Mouse (Mus musculus) gastrocnemius, postnatal 25 days (tissue): Measurements from ENCODE around the gene Cd300e. TPM values are rescaled to one million over a fixed set of nuclear protein-coding genes. Genes with fewer than 3 reads are reported as not detected.

Experiments used
- DNase-seq: peaks from one replicate; pipeline ENCODE4 v3.0.0; 2022
- long read RNA-seq, 2 experiments: library from polyadenylated mRNA; stranded (forward); transcript quantifications; one replicate each; pipeline ENCODE4 v2.0.0; 2021
- total RNA-seq, 2 experiments: library from RNA; stranded (reverse); gene quantifications; 1 replicate in 1 of 2; 2 replicates in 1 of 2; pipeline ENCODE4 v1.2.3; 2021

The Cd300e gene
- not detected for total RNA-seq
- long read RNA-seq, experiment 1, partial matches to known transcripts, result 1 of 1 reads
- long read RNA-seq, experiment 1, other reads (novel, unspliced or antisense), result 0 of 1 reads
- long read RNA-seq, experiment 2, result 0 reads

DNA sequence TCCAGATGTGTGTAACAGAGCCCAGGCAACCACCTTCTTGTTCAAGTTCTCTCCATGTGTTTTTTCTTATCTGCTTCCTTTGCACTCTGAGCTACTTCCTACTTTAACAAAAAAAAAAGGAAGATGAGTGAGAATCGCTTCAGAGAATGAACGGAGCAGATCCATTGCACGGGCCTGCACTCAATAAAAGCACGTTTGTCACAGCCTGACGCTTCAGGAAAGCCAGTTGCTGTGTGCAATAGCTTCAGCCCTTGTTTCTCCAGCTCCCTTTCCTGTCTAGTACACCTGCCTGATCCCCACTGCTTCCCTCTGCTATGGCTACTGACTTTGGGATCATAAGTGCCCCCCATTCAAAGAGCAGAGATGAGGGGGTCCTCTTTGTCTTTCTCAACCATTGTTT, at the start of gene Cd300e:
Cd300e (minus strand) TSS at position 101 of the 400 bp plus-strand sequence.
- no peak for DNase-seq

DNA sequence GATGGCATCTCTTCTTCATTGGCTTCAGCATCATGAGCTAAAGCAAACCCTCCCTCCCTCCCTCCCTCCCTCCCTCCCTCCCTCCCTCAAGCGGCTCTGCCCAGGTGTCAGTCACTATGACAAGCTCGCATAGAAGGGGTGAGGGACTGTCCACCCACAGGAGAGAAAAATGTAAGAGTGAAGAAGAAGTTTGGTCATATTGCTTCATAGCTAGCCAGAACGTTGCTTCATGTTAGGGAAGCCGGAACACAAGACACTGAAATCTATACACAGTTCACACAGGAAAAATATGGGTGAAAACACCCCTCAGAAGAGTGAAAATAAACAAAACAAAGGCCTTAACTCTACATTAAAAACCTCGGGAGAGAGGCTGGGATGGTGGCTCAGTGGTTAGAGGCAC, 48.3 kb upstream of the Cd300e start:
- no peak for DNase-seq

DNA sequence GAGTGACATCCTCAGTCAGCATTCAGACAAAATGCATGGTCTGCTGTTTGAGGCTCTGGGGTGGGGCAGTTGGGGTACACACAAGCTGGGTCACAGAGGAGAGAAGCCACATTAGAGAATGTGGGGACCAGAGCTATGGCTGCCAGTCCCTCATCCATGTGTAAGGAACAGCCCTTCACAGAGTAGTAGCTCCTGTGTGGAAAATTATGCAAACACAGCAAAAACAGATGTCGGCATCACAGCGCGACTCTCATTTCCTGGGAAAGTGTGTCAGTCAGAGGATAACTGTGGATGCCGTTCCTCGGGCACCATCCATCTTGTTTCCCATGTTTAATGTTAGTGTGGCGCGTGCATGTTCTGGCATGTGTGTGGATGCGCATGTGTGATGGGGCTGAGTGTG, 46.2 kb upstream of the Cd300e start:
- no peak for DNase-seq

DNA sequence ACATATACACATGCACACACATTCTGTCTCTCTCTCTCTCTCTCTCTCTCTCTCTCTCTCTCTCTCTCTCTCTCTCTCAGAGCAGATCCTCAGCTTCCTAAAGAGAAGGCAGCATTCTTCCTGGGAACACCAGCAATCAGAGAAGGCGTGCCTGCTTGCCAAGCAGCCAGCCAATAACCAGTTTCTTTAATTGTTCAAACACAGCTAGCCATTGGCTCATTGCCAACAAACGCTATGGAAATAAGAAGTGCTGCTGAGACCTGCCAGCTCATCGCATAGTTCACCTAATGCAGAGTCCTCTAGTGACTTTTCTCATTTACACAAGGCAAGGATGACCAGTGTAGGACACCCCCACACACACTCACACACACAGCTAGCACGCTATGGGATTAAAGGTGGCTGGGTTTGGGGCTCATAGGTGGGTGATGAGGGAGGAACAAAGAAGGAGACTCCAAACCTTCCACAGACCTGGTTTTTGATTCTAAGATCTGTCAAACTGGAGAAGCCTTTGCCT, 45.5 kb upstream of the Cd300e start:
- DNase-seq, result no peak

DNA sequence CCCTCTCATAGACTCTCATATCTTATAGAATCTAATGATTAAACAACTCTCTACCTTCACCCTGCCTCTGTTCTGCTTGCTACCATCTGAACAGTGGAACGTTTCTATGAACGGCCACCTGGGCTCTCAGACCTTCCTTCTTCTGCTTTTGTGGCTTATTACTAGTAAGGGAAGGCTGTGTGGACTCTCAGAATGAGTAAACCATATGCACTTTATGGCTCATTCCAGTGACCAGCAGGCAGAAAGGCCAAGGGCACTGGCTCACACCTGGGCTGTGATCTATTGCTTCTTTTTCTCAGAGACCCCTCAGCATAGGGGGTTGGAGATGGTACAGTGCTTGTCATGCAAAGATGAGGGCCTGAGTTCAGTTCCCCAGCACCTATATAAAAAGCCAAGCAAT, 44.7 kb upstream of the Cd300e start:
- DNase-seq, result no peak

DNA sequence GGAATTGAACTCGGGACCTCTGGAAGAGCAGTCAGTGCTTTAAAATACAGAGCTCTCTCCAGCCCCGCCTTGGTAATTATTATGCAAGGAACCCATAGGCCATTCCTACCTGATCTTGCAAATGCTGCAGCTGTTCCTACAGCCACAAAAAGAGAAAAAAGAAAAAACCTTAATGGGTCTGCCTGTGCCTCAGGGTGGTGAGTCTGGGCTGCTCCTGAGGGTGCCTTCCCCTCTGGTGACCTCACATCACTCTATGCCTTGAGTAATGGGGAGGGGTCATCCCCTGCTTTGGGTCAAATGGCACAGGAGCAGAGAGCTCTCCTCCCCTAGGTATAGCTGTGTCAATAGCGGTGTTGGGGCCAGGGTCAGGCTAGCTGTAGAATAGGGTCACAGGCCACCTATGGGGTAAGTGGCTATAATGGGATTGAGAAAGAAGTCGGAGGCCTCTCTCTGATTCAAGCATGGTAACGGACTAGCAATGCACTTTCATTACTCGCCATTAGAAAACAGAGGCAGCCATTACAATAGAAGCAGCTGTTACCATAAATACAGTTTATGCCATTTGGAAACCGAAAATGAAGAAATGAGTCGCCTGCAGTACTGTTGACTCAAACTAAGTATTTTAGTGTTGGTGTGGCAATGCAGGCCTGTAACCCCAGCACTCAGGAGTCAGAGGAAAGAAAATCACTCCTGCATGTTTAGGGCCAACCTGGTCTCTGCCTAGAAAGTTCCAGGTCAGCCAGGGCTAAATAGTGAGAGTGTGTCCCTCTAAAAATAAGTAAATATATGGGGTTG, 43.0 kb upstream of the Cd300e start:
- no peak for DNase-seq

DNA sequence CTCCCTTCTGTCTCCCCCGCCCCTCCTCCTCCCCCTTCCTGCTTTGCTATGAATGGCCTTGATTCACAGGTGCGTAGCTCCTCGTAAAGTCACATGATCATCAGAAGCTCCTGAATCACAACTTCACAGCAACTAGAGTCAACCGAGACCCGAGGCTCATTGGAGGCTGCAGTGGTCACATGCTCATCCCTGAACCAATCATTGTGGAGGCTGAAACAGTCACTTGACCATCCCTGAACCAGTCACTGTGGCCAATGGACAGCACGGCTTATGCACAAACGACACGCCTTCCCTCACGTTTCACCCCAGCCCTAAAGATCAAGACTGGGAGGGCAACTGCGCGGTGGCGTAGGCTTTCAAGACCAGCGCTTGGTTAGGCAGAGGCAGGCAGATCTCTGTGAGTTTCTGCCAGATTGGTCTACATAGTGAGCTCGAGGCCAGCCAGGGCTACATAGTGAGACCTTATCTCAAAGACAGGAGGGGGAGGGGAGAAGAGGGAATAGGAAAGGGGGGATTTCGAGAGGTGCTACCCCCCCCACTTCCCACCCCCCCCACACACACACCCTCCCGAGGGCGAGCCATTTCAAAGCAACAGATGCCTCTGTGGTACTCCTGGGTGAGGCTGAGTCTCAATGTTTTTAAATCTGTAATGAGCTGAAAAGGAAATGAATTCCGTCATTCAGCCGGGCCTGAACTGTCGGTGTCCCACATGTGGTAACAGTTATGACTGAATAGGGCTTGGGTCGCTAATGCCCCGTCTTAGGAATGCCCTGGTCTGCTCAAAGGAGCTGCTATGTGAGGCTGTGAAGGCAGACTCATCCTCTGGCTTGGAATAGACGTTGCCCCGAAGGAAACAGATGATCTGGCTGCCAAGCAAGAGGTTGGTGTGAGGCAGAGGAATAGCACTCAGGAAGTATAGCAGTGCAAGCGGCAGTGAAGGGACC, 41.8 kb upstream of the Cd300e start:
- DNase-seq, result no peak

DNA sequence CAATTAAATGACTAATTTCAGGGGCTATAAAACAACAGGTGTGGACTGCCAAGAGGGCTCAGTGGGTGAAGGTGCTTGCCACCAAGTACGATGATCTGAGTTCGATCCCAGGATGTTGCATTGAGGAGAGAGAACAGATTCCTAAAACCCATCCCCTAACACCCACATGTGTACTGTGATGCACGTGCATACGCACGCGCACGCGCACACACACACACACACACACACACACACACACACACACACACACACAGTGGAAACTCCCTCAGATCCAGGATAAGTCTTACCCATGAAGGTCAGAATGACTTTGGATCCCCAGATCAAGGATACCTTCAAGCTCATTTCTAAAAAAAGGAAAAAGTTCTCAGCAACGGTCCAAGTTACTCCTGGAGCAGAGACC, 40.1 kb upstream of the Cd300e start:
- DNase-seq, result no peak

DNA sequence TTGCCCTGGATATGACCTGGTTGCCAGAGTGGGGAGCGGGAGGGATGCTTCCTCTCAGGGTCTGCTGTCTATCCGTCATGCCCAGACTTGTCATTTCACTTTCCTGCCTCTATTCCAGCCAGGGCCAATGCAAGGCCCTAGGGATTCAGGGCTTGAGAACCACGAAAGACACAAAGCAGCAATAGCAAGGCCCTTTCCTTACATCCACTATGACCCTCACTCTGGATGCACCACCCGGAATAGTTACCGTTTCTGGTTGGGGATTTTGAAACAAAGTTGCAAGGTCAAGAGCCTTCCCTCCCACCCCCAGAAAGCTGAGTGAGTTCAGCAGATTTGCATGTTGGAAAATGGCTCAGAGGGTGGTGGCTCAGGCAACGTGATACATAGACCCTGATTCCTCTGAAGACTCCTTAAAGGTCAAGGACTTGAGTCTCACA, 39.7 kb upstream of the Cd300e start:
- no peak for DNase-seq

DNA sequence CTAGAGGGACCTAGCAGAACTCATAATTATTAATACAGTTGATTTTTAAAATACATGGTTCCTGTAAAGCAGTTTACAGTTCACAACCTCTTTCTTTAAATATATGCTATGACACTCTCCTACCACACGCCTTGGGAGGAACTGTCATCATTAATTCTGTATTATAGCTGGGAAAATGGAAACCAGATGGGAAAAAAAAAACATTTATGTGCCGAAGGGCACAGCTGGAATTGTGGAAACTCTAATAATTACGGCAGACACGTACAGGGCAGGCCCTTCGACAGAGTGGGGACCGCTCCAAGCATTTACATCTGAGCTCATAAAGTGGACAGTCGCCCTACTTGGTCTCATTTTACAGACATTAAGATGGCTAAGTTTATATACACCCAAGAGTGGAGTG, 38.8 kb upstream of the Cd300e start:
- DNase-seq, result no peak

DNA sequence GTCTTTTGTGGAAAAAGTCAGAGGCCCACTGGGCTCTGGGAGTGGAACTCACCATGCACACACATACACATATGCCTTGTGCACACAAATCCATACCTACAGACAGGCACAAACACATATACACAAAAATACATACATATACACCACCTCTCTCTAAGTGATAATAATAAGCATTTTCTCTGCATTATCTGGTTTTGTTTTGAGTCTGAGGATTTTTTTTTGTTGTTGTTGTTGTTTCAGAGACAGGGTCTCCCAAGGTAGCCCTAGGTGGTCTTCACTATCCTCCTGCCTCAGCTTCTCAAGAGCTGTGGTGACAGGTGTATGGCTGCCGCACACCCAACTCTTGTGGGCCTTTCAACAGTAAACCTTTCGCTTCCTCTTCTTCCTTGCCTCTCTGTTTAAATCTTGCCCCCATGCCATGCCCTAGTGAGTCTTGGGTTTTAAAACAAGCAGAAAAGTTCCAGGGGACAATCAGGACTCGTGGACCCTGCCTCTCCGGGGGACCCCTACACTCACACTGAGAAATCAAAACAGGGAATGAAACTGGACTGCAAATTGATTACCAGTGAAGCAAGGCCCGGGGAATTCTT, 38.1 kb upstream of the Cd300e start:
- no peak for DNase-seq

DNA sequence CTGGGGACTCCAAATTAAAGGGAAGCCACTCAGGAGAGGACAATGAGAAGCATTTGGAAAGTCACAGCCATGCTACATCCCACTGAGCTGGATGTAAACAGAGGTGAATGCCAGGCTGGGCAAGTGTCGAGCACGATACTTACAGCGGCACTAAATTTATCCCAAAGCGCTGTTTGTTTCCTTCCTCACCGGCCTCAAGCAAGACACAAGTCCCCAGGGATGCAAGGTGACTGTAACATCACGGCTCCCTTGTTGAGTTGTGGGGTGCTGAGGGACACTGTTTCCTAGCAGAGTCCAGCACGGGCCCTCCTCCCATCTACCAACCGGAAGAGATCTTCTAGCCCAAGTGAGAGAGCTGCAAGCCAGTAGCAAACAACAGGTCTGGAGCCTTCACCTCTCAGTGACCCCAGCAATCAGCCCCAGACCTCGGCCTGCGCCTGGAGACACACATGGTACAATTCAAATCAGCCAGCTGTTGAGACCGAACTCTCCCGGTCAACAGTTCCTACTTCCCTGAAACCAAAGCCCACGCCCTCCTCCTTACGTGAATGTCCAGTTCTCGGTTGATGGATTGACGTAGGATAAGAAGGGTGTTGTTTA, 37.4 kb upstream of the Cd300e start:
- DNase-seq, result no peak

DNA sequence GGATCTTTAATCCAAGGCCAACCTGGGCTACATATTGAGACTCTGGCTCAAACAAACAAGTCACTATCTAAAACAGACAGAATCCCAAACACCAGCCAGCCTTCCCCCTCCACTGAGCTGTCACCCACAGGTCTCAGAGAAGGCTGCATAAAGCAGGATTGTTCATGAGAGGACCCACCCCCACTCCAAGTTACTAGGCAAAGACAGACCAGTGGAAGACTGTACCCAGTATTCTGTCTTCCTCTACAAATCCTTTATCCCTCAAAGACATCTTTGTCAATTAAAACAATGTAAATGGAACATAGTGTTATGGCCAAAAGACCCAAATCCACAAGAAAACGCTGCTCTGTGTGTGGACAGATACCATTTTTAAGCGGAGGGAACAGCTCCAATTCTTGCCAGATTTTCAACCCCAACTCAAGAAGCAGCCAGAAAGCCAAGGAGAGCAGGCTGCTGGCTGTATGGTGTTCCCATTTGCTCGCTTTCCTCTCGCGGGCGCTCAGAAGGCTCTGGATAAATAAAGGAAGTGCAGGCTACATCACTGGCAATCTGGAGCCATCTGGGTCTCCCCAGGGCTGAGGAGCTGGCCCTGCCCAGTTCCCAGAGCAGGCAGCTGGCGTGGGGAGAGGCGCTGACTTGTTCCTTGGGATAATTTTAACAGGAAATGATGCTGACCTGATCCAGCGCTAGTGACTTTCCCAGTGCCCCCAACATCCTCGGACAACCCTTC, 36.4 kb upstream of the Cd300e start:
- DNase-seq, result no peak

DNA sequence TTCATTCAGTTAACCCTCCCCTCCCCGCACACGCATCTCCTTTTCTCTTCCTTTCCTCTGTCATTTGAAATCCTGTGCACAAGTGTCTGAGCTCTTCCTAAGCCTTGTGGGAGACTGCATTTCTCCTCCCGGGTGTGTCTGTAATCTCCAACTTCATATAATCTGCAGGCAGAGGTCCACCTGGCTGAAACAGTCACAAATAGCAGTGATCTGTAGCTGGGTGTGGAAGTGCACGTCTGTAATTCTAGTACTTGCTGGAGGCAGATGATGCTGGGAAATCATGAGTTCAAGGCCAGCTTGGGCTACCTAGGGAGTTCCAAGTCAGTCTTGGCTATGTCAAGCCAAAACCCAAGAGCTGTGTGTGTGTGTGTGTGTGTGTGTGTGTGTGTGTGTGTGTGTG, 30.2 kb upstream of the Cd300e start:
- DNase-seq, result no peak

DNA sequence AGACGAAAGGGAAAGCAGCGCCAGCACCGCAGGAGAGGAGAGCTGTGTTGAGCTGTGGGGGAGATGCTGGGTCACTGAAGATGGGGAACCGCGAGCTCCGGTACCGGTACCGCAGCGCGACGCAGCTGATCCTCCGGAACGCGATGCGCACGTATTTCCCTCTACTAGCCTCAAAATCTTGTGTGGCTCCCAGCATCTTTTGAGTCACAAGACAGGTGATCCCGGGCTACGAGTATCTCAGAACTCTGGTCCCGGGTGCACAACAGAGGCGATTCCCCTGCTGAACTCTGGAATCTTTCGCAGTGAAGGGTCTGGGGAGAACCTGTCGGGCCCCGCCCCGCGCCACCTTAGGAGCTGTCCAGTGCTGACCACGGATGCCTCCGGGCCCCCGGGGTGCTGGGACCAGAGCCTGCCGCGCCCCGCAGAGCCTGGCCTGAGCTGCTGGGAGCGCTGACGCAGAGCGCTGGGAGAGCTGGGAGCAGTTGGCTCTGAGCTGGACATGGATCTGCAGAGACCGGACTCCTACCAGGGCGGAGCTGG, 29.5 kb upstream of the Cd300e start, which contains the start of gene Rab37:
Rab37 (plus strand) TSS at position 70 of the 540 bp plus-strand sequence.
- no peak for DNase-seq

DNA sequence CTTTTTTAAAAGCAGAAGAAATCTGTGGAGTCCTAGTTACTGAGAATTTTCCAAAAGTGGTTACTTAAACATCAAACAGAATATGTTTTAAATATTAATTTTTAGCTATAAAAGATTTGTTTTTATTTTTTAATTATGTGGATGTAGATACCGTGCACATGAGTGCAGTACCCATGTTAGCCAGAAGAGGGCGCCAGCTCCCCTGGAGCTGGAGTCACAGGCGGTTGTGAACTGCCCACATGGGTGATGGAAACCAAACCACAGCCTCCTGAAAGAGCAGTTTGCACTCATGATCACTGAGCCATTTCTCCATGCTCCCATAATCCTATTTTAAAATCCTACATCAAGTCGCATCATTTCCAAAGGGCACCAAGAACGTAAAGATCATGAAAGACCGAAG, 27.9 kb upstream of the Cd300e start:
- no peak for DNase-seq

DNA sequence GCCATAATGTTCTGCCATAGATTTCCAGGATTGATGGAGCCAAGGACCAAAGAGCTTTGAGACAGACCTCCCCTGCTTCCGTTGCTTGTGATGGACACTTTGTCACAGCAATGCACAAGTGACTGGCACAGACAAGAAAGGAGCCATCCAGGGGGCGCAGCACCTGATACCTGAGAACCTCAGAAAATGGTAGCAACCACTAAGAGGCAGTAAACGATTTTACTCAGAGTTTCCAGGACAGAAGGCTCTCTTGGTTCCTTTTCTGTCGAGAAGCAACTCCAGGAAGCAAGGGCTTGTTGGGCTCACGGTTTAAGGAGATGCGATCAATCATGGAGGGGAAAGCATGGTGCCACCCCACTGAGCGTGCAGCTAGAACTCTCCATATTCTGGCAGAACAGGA, 24.2 kb upstream of the Cd300e start:
- no peak for DNase-seq

DNA sequence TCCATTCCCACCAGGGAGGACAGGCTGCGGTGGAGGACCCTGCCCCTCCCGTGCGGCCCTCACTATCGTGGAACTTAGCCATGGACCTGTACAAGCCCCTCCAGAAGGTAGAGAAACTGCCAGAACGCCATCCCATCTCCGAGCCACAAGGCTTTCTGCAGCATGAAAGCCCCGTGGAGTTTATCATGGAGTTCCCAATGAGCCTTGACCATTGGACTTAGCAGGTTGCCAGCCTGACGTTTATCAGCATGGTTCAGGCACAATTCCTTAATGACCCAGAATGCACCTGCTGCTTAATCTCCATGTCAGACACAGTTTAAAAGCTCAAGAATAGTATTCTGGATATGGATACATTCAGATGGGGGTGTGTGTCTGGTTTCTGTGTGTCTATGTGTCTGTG, 23.1 kb upstream of the Cd300e start:
- no peak for DNase-seq

DNA sequence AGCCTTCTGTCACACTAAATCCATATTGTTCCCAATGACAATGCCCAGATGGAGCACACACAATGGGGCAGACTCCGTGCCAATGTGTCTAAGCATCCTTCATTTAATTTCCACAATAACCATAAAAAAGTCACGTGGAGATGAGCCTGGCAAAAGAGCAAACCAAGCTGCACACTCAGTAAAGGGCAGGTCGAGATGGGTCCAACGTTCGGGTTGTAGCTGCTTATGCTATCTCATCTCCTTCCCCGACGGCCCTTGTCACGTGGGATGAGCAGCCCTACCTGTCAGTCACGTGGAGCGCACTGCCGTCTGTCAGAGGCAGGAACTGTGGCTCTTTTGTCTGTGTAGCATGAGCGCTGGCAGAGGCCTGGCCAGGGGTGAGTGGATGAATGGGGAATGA, 22.6 kb upstream of the Cd300e start:
- DNase-seq, result no peak

DNA sequence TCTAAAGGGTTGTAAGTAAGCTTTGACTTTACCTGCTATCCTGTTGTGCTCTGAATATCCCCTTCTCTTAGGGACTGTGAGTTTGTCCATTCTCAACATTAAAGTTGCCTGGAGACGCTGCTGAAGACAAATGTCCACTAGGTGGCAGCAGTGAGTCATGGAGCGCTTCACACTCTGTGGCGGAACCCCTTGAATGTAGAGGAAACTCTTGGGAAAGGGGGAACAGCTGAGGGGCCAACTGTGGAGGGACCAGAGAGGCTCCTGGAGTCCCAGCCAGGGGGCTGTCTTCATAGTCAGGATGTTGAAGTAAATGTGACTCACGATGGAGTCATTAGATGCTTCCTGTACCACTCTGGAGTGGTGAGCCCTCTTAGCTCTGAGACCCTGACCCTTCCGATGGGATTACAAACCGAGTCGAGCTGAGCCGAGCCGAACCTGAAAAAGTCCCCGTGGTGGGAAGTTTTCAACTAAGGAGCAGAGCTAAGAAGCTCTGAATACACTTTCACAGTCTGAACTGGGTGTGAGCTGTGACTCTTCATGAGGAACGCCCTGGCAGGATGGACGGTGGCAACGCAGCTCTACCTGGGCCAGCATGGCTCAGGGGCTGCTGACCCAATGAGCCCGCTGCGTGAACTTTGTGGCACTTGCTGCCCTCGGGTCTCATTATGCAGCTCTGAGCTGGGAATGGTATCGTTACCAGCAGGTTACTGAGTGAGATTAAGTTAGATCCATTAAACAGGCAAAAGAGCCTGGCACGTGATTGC, 21.6 kb upstream of the Cd300e start:
- DNase-seq, result no peak
